Mouse (Mus musculus) forebrain, embryonic 10.5 days (tissue): ENCODE data around the gene Kcnj14. TPM values are rescaled to one million over a fixed set of nuclear protein-coding genes. Genes with fewer than 3 reads are reported as not detected.
A peak's percentile ranks its signal among the peaks of the same experiment; 100 is the strongest.

Source experiments
- DNase-seq: peaks from one replicate; pipeline ENCODE4 v3.0.0-alpha.2; 2017; ENCODE audit warnings: low spot score; ENCODE audit errors: extremely low spot score
- H3K27ac ChIP-seq: fragments of 300-500 bp; sonication (generic); 2 replicates; pipeline ENCODE4 v1.5.1; 2016; ENCODE audit warnings: mild to moderate bottlenecking
- H3K27me3 ChIP-seq: fragments of 300-500 bp; sonication (generic); 2 replicates; pipeline ENCODE4 v1.6.1; 2016; ENCODE audit warnings: mild to moderate bottlenecking; ENCODE audit not compliant: poor library complexity, severe bottlenecking
- H3K36me3 ChIP-seq: fragments of 300-500 bp; sonication (generic); replicated peaks from 2 replicates; pipeline ENCODE4 v1.6.1; 2016; ENCODE audit warnings: mild to moderate bottlenecking, moderate library complexity
- H3K4me1 ChIP-seq: fragments of 300-500 bp; sonication (generic); 2 replicates; pipeline ENCODE4 v1.6.1; 2016
- H3K4me3 ChIP-seq: fragments of 300-500 bp; sonication (generic); 2 replicates; pipeline ENCODE4 v1.5.1; 2016; ENCODE audit warnings: mild to moderate bottlenecking, moderate library complexity
- H3K9me3 ChIP-seq: fragments of 300-500 bp; sonication (generic); 2 replicates; pipeline ENCODE4 v1.6.1; 2016; ENCODE audit warnings: mild to moderate bottlenecking, moderate library complexity
- WGBS: fragments of 180-500 bp; shearing (Covaris S2); methylation state at CpG from one replicate; pipeline ENCODE4 v1.1.7; 2016; 5-methylcytosine and 5-hydroxymethylcytosine counted together
- polyA plus RNA-seq: library from polyadenylated mRNA; unstranded; fragments of >200 nt; fragmentation: Nextera tagmentation; extraction: Ambion mirVana; gene quantifications from 2 replicates; pipeline ENCODE4 v1.2.1, GENCODE M21; 2016

The Kcnj14 gene
- polyA plus RNA-seq, 1 experiment from 2014 or later, result 0.78 TPM

- Histone ChIP-seq H3K36me3 (peaks cover 48% of the 10 kb centered on the region), H3K27ac (no peak overlapping the region), H3K27me3 (peaks cover 31% of the 10 kb centered on the region), H3K9me3 (no peaks in the 10 kb centered on the region; the same call in 1 of the 2 replicates), H3K4me3 (no peak overlapping the region), H3K4me1 (peaks cover 10% of the 10 kb centered on the region)
- no peak for DNase-seq
Measured at GRCm38 (mm10) chr7:45820913-45821312, 3.7 kb downstream of the Kcnj14 start.

GRCm38 (mm10) chr7:45819843-45820242 lies 4.7 kb downstream of the Kcnj14 start:
- Histone ChIP-seq H3K4me3 (peak overlapping the region; percentile 32; the same call in 1 of the 2 replicates), H3K9me3 (no peaks in the 10 kb centered on the region; the same call in 1 of the 2 replicates), H3K27me3 (peaks cover 34% of the 10 kb centered on the region), H3K27ac (no peak overlapping the region), H3K4me1 (peaks cover 21% of the 10 kb centered on the region), H3K36me3 (peaks cover 38% of the 10 kb centered on the region)
- DNase-seq, result no peak
- 17% methylated on average over 25 of the region's 25 CpGs for WGBS

GRCm38 (mm10) chr7:45815984-45816351 lies 8.6 kb downstream of the Kcnj14 start:
- H3K4me1 ChIP-seq, result peaks cover 40% of the 10 kb centered on the region
- DNase-seq, result no peak
- 28% methylated on average over 2 of the region's 2 CpGs for WGBS

GRCm38 (mm10) chr7:45815323-45815983 lies 9.1 kb downstream of the Kcnj14 start:
- peaks cover 30% of the 10 kb centered on the region for H3K27me3 ChIP-seq
- peak overlapping the region; percentile 100 for H3K27ac ChIP-seq
- peaks cover 40% of the 10 kb centered on the region for H3K4me1 ChIP-seq
- peak overlapping the region; percentile 93 for H3K4me3 ChIP-seq
- H3K9me3 ChIP-seq, result no peaks in the 10 kb centered on the region; the same call in 1 of the 2 replicates
- H3K36me3 ChIP-seq, result peaks cover 26% of the 10 kb centered on the region
- peak; percentile 56 for DNase-seq
- 16% methylated on average over 10 of the region's 10 CpGs for WGBS

More at GRCm38 (mm10) chr7:45815984-45816351, 8.6 kb downstream of the Kcnj14 start:
- H3K9me3 ChIP-seq, result no peaks in the 10 kb centered on the region; the same call in 1 of the 2 replicates
- peaks cover 23% of the 10 kb centered on the region for H3K36me3 ChIP-seq
- peak overlapping the region; percentile 100 for H3K27ac ChIP-seq
- H3K27me3 ChIP-seq, result peaks cover 34% of the 10 kb centered on the region
- peak overlapping the region; percentile 93; the same call in 1 of the 2 replicates for H3K4me3 ChIP-seq

GRCm38 (mm10) chr7:45814841-45815240 lies 9.7 kb downstream of the Kcnj14 start:
- H3K4me1 ChIP-seq, result peaks cover 37% of the 10 kb centered on the region
- H3K9me3 ChIP-seq, result no peaks in the 10 kb centered on the region; the same call in 1 of the 2 replicates
- H3K27ac ChIP-seq, result peak overlapping the region; percentile 100
- 3% methylated on average over 5 of the region's 5 CpGs for WGBS
- H3K36me3 ChIP-seq, result peaks cover 32% of the 10 kb centered on the region
- H3K27me3 ChIP-seq, result peaks cover 24% of the 10 kb centered on the region
- H3K4me3 ChIP-seq, result peak overlapping the region; percentile 93
- DNase-seq, result no peak

- Histone ChIP-seq H3K4me1 (peaks cover 34% of the 10 kb centered on the region), H3K27me3 (peaks cover 16% of the 10 kb centered on the region), H3K27ac (peak within 1 kb of the TSS; percentile 100), H3K4me3 (peak within 1 kb of the TSS; percentile 93), H3K36me3 (peaks cover 40% of the 10 kb centered on the region), H3K9me3 (no peaks in the 10 kb centered on the region)
- peak; percentile 100 for DNase-seq
- WGBS, result under 1% methylated on average over 92 of the region's 92 CpGs
Measured at GRCm38 (mm10) chr7:45813787-45814779, 10.5 kb downstream of the Kcnj14 start, which contains the start of gene Cyth2. Gene Cyth2, minus strand, starts transcription at chr7:45814581.

GRCm38 (mm10) chr7:45812921-45813320 lies 11.7 kb downstream of the Kcnj14 start:
- Histone ChIP-seq H3K9me3 (no peaks in the 10 kb centered on the region), H3K36me3 (peaks cover 51% of the 10 kb centered on the region), H3K4me3 (peak overlapping the region; percentile 93), H3K27ac (peak overlapping the region; percentile 100), H3K4me1 (peaks cover 40% of the 10 kb centered on the region), H3K27me3 (peaks cover 5% of the 10 kb centered on the region; the same call in 1 of the 2 replicates)
- DNase-seq, result no peak
- WGBS, result 89% methylated on average over 8 of the region's 8 CpGs

GRCm38 (mm10) chr7:45809276-45810075 lies 15.1 kb downstream of the Kcnj14 start:
- WGBS, result 90% methylated on average over 14 of the region's 14 CpGs
- Histone ChIP-seq H3K27me3 (no peaks in the 10 kb centered on the region), H3K27ac (no peak overlapping the region), H3K36me3 (peaks cover 77% of the 10 kb centered on the region), H3K4me1 (peaks cover 22% of the 10 kb centered on the region), H3K9me3 (no peaks in the 10 kb centered on the region), H3K4me3 (no peak overlapping the region)
- DNase-seq, result no peak

GRCm38 (mm10) chr7:45808471-45808870 lies 16.1 kb downstream of the Kcnj14 start:
- H3K27ac ChIP-seq, result 0 out of 2 replicates have a peak overlapping the region, but pooled peaks have one; percentile 20
- H3K4me3 ChIP-seq, result peak overlapping the region; percentile 16; the same call in 1 of the 2 replicates
- H3K4me1 ChIP-seq, result peaks cover 22% of the 10 kb centered on the region
- H3K27me3 ChIP-seq, result no peaks in the 10 kb centered on the region
- no peaks in the 10 kb centered on the region for H3K9me3 ChIP-seq
- peaks cover 86% of the 10 kb centered on the region for H3K36me3 ChIP-seq
- 46% methylated on average over 11 of the region's 11 CpGs for WGBS
- no peak for DNase-seq

GRCm38 (mm10) chr7:45805941-45806340 lies 18.6 kb downstream of the Kcnj14 start:
- Histone ChIP-seq H3K4me1 (peaks cover 10% of the 10 kb centered on the region), H3K27me3 (peaks cover 4% of the 10 kb centered on the region), H3K27ac (no peak overlapping the region), H3K9me3 (no peaks in the 10 kb centered on the region), H3K4me3 (no peak overlapping the region), H3K36me3 (peaks cover 90% of the 10 kb centered on the region)
- 75% methylated on average over 5 of the region's 5 CpGs for WGBS
- DNase-seq, result no peak

GRCm38 (mm10) chr7:45802551-45802950 lies 22.0 kb downstream of the Kcnj14 start:
- Histone ChIP-seq H3K27me3 (peaks cover 38% of the 10 kb centered on the region), H3K4me3 (no peak overlapping the region), H3K9me3 (no peaks in the 10 kb centered on the region), H3K4me1 (peaks cover 31% of the 10 kb centered on the region), H3K27ac (no peak overlapping the region), H3K36me3 (peaks cover 62% of the 10 kb centered on the region)
- 92% methylated on average over 6 of the region's 6 CpGs for WGBS
- no peak for DNase-seq

GRCm38 (mm10) chr7:45801348-45801747 lies 23.2 kb downstream of the Kcnj14 start:
- WGBS, result 4% methylated on average over 12 of the region's 12 CpGs
- H3K27me3 ChIP-seq, result peaks cover 50% of the 10 kb centered on the region
- DNase-seq, result peak; percentile 90
- H3K36me3 ChIP-seq, result peaks cover 55% of the 10 kb centered on the region
- no peak overlapping the region for H3K4me3 ChIP-seq
- peaks cover 39% of the 10 kb centered on the region for H3K4me1 ChIP-seq
- H3K9me3 ChIP-seq, result no peaks in the 10 kb centered on the region
- H3K27ac ChIP-seq, result no peak overlapping the region
